9 mouse cellular contexts compared by ENCODE assay signal in the genomic region with DNA sequence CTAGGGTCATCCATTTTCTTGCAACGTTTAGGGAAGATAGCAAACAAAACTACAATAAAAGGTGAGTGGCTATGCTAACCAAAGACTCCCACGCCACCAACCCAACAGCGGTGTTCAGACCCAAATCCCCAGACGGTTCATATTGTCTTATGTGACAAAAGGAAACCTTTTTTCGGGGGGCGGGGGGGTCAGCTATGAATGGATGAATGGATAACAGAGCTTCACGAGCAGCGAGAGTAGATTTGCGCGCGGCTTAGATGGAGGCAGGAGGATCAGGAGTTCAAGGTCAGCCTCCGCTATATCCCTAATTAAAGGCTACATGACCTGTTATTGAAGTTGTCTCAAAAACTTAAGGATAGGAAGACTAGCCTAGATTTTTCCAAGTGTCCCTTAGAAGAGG. TPM values are rescaled to one million over a fixed set of nuclear protein-coding genes. Genes with fewer than 3 reads are reported as not detected.
DNase-seq lines count a peak whose midpoint lies in the region; ATAC-seq and TF ChIP-seq lines count a peak whose summit lies in the region.
"Had no signal": no experiment of that assay in that cellular context is flagged by ENCODE, and none has a peak within 500 bp of the region (broad histone marks: within the 10 kb centered on the region; RNA-seq: fewer than 3 reads in every experiment).

No protein-coding gene starts in this region.

- no peak for ATAC-seq in erythroblast, adult 5-6 weeks (replicated peaks; ENCODE audit: low FRiP score, poor library complexity, severe bottlenecking)
- ATAC-seq in limb, embryonic 14.5 days (ENCODE audit: low FRiP score, low read depth), result no peak
- no peak for ATAC-seq in neural tube, embryonic 14.5 days (ENCODE audit: low read depth)

- DNase-seq in forebrain, embryonic 10.5 days (ENCODE audit: extremely low spot score, low spot score), result peak; percentile 61
- DNase-seq in limb, embryonic 14.5 days (ENCODE audit: low spot score), result peak; percentile 43
- no peak for DNase-seq in left cerebral cortex, adult 18-20 months (ENCODE audit: low spot score in 2 of 2)
- no peak for DNase-seq in urinary bladder, postnatal 14 days (ENCODE audit: low spot score)

- peaks cover 65% of the 10 kb centered on the region for H3K4me1 ChIP-seq in erythroblast, embryonic 14.5 days (ENCODE audit: control insufficient read depth)
- H3K4me1 ChIP-seq in ES-Bruce4 (ENCODE audit: control insufficient read depth, insufficient read depth, low read length), result no peaks in the 10 kb centered on the region
- H3K4me1 ChIP-seq in forebrain, embryonic 10.5 days, result peaks cover 18% of the 10 kb centered on the region
- no peaks in the 10 kb centered on the region for H3K4me1 ChIP-seq in limb, embryonic 14.5 days (ENCODE audit: control insufficient read depth, insufficient read depth, low read length)
- no peaks in the 10 kb centered on the region for H3K4me1 ChIP-seq in neural tube, embryonic 14.5 days (ENCODE audit: control insufficient read depth, insufficient read depth, low read length)

- no peak overlapping the region for H3K27ac ChIP-seq in ES-Bruce4 (ENCODE audit: insufficient read depth, low read length)
- peak overlapping the region; percentile 80; the same call in 1 of the 2 replicates for H3K27ac ChIP-seq in forebrain, embryonic 10.5 days
- no peak overlapping the region for H3K27ac ChIP-seq in limb, embryonic 14.5 days (replicated peaks; ENCODE audit: low read depth, low read length)
- H3K27ac ChIP-seq in neural tube, embryonic 14.5 days (ENCODE audit: low read depth, low read length), result peak overlapping the region; percentile 39; the same call in 1 of the 2 replicates

- peaks cover 6% of the 10 kb centered on the region for H3K36me3 ChIP-seq in erythroblast, embryonic 14.5 days (ENCODE audit: control insufficient read depth)
- no peaks in the 10 kb centered on the region for H3K36me3 ChIP-seq in ES-Bruce4 (ENCODE audit: control insufficient read depth, insufficient read depth, low read length, poor library complexity, severe bottlenecking)
- no peaks in the 10 kb centered on the region for H3K36me3 ChIP-seq in forebrain, embryonic 10.5 days (replicated peaks)
- H3K36me3 ChIP-seq in limb, embryonic 14.5 days (ENCODE audit: control insufficient read depth, insufficient read depth, low read length), result no peaks in the 10 kb centered on the region
- H3K36me3 ChIP-seq in neural tube, embryonic 14.5 days (ENCODE audit: control insufficient read depth, insufficient read depth, low read length), result no peaks in the 10 kb centered on the region

- peak overlapping the region; percentile 66 for H3K4me3 ChIP-seq in erythroblast, embryonic 14.5 days (replicated peaks)
- H3K4me3 ChIP-seq in ES-Bruce4 (ENCODE audit: low read depth, low read length), result peak overlapping the region; percentile 31; the same call in 1 of the 2 replicates
- peak overlapping the region; percentile 61 for H3K4me3 ChIP-seq in forebrain, embryonic 10.5 days
- H3K4me3 ChIP-seq in limb, embryonic 14.5 days (replicated peaks; ENCODE audit: low read length), result peak overlapping the region; percentile 63
- H3K4me3 ChIP-seq in neural tube, embryonic 14.5 days (ENCODE audit: low read depth, low read length), result peak overlapping the region; percentile 51

- TF ChIP-seq POLR2A in ES-Bruce4 (IDR thresholded peaks at IDR 0.05; ENCODE audit: insufficient read depth, low read length), result no peak
- TF ChIP-seq POLR2A in limb, embryonic 14.5 days (IDR thresholded peaks at IDR 0.05; ENCODE audit: borderline replicate concordance, extremely low read depth, insufficient read depth, insufficient read length), result no peak

- peaks cover 10% of the 10 kb centered on the region for H3K27me3 ChIP-seq in erythroblast, embryonic 14.5 days (ENCODE audit: control insufficient read depth)
- no peaks in the 10 kb centered on the region for H3K27me3 ChIP-seq in ES-Bruce4 (ENCODE audit: control insufficient read depth, insufficient read depth, low read length, poor library complexity, severe bottlenecking)
- peaks cover 42% of the 10 kb centered on the region for H3K27me3 ChIP-seq in forebrain, embryonic 10.5 days (ENCODE audit: poor library complexity, severe bottlenecking)
- no peaks in the 10 kb centered on the region for H3K27me3 ChIP-seq in limb, embryonic 14.5 days (ENCODE audit: control insufficient read depth, insufficient read depth, low read length)
- H3K27me3 ChIP-seq in neural tube, embryonic 14.5 days (ENCODE audit: control insufficient read depth, insufficient read depth, low read length), result no peaks in the 10 kb centered on the region
- H3K27me3 ChIP-seq: Patski had no signal

- WGBS in forebrain, embryonic 10.5 days, result 4% methylated on average over 12 of the region's 12 CpGs
- WGBS in limb, embryonic 14.5 days, result 8% methylated on average over 12 of the region's 12 CpGs
- 4% methylated on average over 12 of the region's 12 CpGs for WGBS in neural tube, embryonic 14.5 days

- TF ChIP-seq CTCF in ES-Bruce4 (IDR thresholded peaks at IDR 0.05; ENCODE audit: low read depth, low read length), result no peak

- peak overlapping the region; percentile 51 for H3K4me2 ChIP-seq in limb, embryonic 14.5 days (replicated peaks; ENCODE audit: low read depth, low read length, severe bottlenecking)
- H3K4me2 ChIP-seq in neural tube, embryonic 14.5 days (ENCODE audit: low read depth, low read length), result peak overlapping the region; percentile 50

- TF ChIP-seq EP300 in ES-Bruce4 (IDR thresholded peaks at IDR 0.05; ENCODE audit: insufficient read depth, low read depth, low read length), result no peak

- H3K9ac ChIP-seq in ES-Bruce4 (ENCODE audit: low read depth, poor library complexity, severe bottlenecking), result peak overlapping the region; percentile 8; the same call in 1 of the 2 replicates
- peak overlapping the region; percentile 56; the same call in 1 of the 2 replicates for H3K9ac ChIP-seq in limb, embryonic 14.5 days (ENCODE audit: low read depth, low read length, severe bottlenecking)
- peak overlapping the region; percentile 43; the same call in 1 of the 2 replicates for H3K9ac ChIP-seq in neural tube, embryonic 14.5 days (replicated peaks; ENCODE audit: low read depth, low read length)

- H3K9me3 ChIP-seq in erythroblast, embryonic 14.5 days (ENCODE audit: control insufficient read depth, low read length), result no peaks in the 10 kb centered on the region
- H3K9me3 ChIP-seq in ES-Bruce4 (replicated peaks; ENCODE audit: control insufficient read depth, insufficient read depth, low read length, poor library complexity, severe bottlenecking), result no peaks in the 10 kb centered on the region
- H3K9me3 ChIP-seq in forebrain, embryonic 10.5 days, result no peaks in the 10 kb centered on the region
- H3K9me3 ChIP-seq in limb, embryonic 14.5 days (ENCODE audit: control insufficient read depth, low read length), result no peaks in the 10 kb centered on the region
- no peaks in the 10 kb centered on the region for H3K9me3 ChIP-seq in neural tube, embryonic 14.5 days (ENCODE audit: control insufficient read depth, low read length)

RNA-seq across cellular contexts. Expression of a gene that starts 6.3 kb away (rescaled TPM):
- 24.6 and 28.0 TPM in 2 replicates for polyA plus RNA-seq in erythroblast, embryonic 14.5 days (2012)
- 12.3 and 24.0 TPM in 2 replicates for total RNA-seq in erythroblast, adult 5-6 weeks (2015; ENCODE audit: low replicate concordance)
- total RNA-seq in erythroblast, adult 5-6 weeks (2017; ENCODE audit: low replicate concordance), result 77.4 and 97.0 TPM in 2 replicates
- polyA plus RNA-seq in ES-Bruce4 (2011; ENCODE audit: insufficient read depth, insufficient read length, low read depth, missing spikeins), result 9.3 and 11.3 TPM in 2 replicates
- polyA plus RNA-seq in forebrain, embryonic 10.5 days (2016; fragmentation: Nextera tagmentation; extraction: Ambion mirVana), result 27.5 and 30.1 TPM in 2 replicates
- polyA plus RNA-seq in limb, embryonic 14.5 days (2012; rRNA removed), result 37.5 and 39.9 TPM in 2 replicates
- polyA plus RNA-seq in limb, embryonic 14.5 days (2014; fragmentation: Nextera tagmentation; extraction: Ambion mirVana), result 22.4 and 23.9 TPM in 2 replicates
- 11.6 and 16.9 TPM in 2 replicates for polyA plus RNA-seq in neural tube, embryonic 14.5 days (2014; fragmentation: Nextera tagmentation; extraction: Ambion mirVana)
- total RNA-seq in left cerebral cortex, adult 18-20 months (2021), result 10 to 100 TPM; 29.2 to 30.4 TPM

RNA-seq across cellular contexts. Expression of a gene that starts 24.2 kb away (rescaled TPM):
- not detected in 2 replicates for polyA plus RNA-seq in erythroblast, embryonic 14.5 days (2012)
- total RNA-seq in erythroblast, adult 5-6 weeks (2015; ENCODE audit: low replicate concordance), result not detected in 2 replicates
- total RNA-seq in erythroblast, adult 5-6 weeks (2017; ENCODE audit: low replicate concordance), result not detected in 2 replicates
- polyA plus RNA-seq in ES-Bruce4 (2011; ENCODE audit: insufficient read depth, insufficient read length, low read depth, missing spikeins), result not detected in 2 replicates
- not detected in 2 replicates for polyA plus RNA-seq in forebrain, embryonic 10.5 days (2016; fragmentation: Nextera tagmentation; extraction: Ambion mirVana)
- not detected in 2 replicates for polyA plus RNA-seq in limb, embryonic 14.5 days (2012; rRNA removed)
- polyA plus RNA-seq in limb, embryonic 14.5 days (2014; fragmentation: Nextera tagmentation; extraction: Ambion mirVana), result not detected in 2 replicates
- polyA plus RNA-seq in neural tube, embryonic 14.5 days (2014; fragmentation: Nextera tagmentation; extraction: Ambion mirVana), result not detected in 2 replicates
- total RNA-seq in left cerebral cortex, adult 18-20 months (2021), result not detected
- polyA plus RNA-seq: Patski had no signal

Comparison
In these comparisons a context has a peak if more than half of its experiments do, and no peak if none do; other contexts are left out.
1. H3K27ac ChIP-seq: peak in forebrain, embryonic 10.5 days (single experiment) and neural tube, embryonic 14.5 days (single experiment); none in ES-Bruce4 (single experiment) and limb, embryonic 14.5 days (single experiment).
2. DNase-seq: peak in forebrain, embryonic 10.5 days (single experiment) and limb, embryonic 14.5 days (single experiment); none in left cerebral cortex, adult 18-20 months (0 of 2) and urinary bladder, postnatal 14 days (single experiment).
3. Peak in every context shown above with its lines, with median percentiles within 50 percentile points of each other: H3K4me3 ChIP-seq and H3K9ac ChIP-seq.